Mouse (Mus musculus) midbrain, embryonic 14.5 days (tissue): ENCODE data around the gene Impg1. TPM values are rescaled to one million over a fixed set of nuclear protein-coding genes. Genes with fewer than 3 reads are reported as not detected.

Source experiments
- ATAC-seq: fragments of 200-750 bp; cut with Nextera tagmentation; 2 replicates; pipeline ENCODE4 v1.8.0; 2017; ENCODE audit warnings: moderate number of reproducible peaks, moderate library complexity; ENCODE audit not compliant: low FRiP score, low TSS enrichment
- DNase-seq: peaks from one replicate; pipeline ENCODE4 v3.0.0-alpha.2; 2015
- H3K27ac ChIP-seq: fragments of 300-500 bp; sonication (generic); replicated peaks from 2 replicates; pipeline ENCODE4 v1.5.1; 2014; ENCODE audit warnings: mild to moderate bottlenecking, low read depth, low read length, moderate library complexity
- H3K27me3 ChIP-seq: fragments of 300-500 bp; sonication (generic); 2 replicates; pipeline ENCODE4 v1.6.1; 2014; ENCODE audit warnings: low read length, control low read depth, mixed read lengths; ENCODE audit not compliant: control insufficient read depth, insufficient read depth
- H3K36me3 ChIP-seq: fragments of 300-500 bp; sonication (generic); 2 replicates; pipeline ENCODE4 v1.6.1; 2014; ENCODE audit warnings: low read length, control low read depth; ENCODE audit not compliant: control insufficient read depth, insufficient read depth
- H3K4me1 ChIP-seq: fragments of 300-500 bp; sonication (generic); 2 replicates; pipeline ENCODE4 v1.6.1; 2014; ENCODE audit warnings: mild to moderate bottlenecking, antibody characterized with exemption, low read length, control low read depth; ENCODE audit not compliant: control insufficient read depth, insufficient read depth
- H3K4me2 ChIP-seq: fragments of 300-500 bp; sonication (generic); 2 replicates; pipeline ENCODE4 v1.6.1; 2014; ENCODE audit warnings: mild to moderate bottlenecking, low read length, moderate library complexity
- H3K4me3 ChIP-seq: fragments of 300-500 bp; sonication (generic); replicated peaks from 2 replicates; pipeline ENCODE4 v1.5.1; 2014; ENCODE audit warnings: low read depth, low read length
- H3K9ac ChIP-seq: fragments of 300-500 bp; sonication (generic); replicated peaks from 2 replicates; pipeline ENCODE4 v1.6.1; 2014; ENCODE audit warnings: mild to moderate bottlenecking, low read length, moderate library complexity
- H3K9me3 ChIP-seq: fragments of 300-500 bp; sonication (generic); 2 replicates; pipeline ENCODE4 v1.6.1; 2016; ENCODE audit warnings: low read length, control low read depth, mixed read lengths; ENCODE audit not compliant: control insufficient read depth
- whole genome bisulfite sequencing: fragments of 180-500 bp; shearing (Covaris S2); extraction: QIAGEN DNeasy Blood & Tissue Kit; methylation state at CpG from one replicate; pipeline ENCODE4 v1.1.7; 2014; 5-methylcytosine and 5-hydroxymethylcytosine counted together
- polyA plus RNA-seq: library from polyadenylated mRNA; unstranded; fragments of >200 nt; fragmentation: Nextera tagmentation; extraction: Ambion mirVana; gene quantifications from 2 replicates; pipeline ENCODE4 v1.2.1, GENCODE M21; 2014

The Impg1 gene
- polyA plus RNA-seq, 1 experiment from 2014 or later: not detected

DNA sequence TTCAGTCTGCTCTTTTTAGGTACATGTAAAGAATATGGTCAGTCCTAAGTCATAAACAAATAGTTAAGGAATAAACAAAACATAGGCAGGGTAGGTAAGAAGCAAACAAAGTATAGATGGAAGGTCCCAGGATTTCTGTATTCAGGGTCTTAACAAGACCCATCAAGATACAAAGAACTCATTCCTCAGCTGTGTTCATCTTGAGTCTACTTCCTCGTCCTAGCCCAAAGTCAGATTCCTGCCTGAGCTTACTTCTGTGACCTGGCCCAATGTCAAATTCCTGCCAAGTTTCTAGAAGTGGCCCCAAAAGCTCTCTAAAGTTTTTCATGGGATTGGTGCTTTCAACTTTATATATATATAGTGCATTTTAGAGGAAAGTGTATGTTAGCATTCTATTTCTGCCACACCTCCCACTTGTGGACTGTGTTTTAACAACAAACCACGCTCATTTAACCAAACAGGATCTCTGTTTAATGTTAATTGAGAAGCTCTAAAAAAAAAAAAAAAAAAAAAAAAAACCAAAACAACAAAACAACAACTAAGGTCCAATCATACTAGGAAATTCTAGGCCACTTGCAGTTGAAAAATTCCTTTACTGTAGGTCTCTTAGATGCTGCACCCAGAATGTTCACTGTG, 180.6 kb downstream of the Impg1 start:
- no peak for DNase-seq
- Histone ChIP-seq H3K4me3 (no peak overlapping the region), H3K27ac (no peak overlapping the region), H3K36me3 (no peaks in the 10 kb centered on the region), H3K4me1 (no peaks in the 10 kb centered on the region), H3K27me3 (no peaks in the 10 kb centered on the region), H3K4me2 (no peak overlapping the region), H3K9ac (no peak overlapping the region), H3K9me3 (no peaks in the 10 kb centered on the region)
- 85% methylated on average over 2 of the region's 2 CpGs for WGBS
- ATAC-seq: no peak

DNA sequence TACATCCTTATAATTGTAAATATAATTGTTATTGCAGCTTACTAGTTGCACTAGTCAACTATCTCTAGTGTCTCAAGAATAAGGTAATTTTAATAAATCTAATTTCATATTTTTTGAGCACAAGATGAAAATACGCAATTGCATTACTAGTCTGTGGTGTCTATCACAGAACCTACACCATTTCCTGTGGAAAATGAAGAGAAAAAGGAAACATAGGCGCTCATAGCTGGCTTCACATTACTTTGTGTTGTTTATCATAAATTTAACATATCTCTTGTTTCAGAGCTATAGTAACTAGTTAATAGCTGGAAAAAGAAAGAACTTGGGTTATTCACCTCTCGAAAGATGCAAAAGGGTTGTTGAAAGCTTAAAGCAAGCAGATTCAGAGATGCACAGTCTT, 182.9 kb downstream of the Impg1 start:
- 96% methylated on average over 3 of the region's 3 CpGs for WGBS
- H3K4me3 ChIP-seq: no peak overlapping the region
- no peaks in the 10 kb centered on the region for H3K4me1 ChIP-seq
- no peaks in the 10 kb centered on the region for H3K36me3 ChIP-seq
- H3K9me3 ChIP-seq: no peaks in the 10 kb centered on the region
- H3K27me3 ChIP-seq: no peaks in the 10 kb centered on the region
- H3K9ac ChIP-seq: no peak overlapping the region
- ATAC-seq (no peak), DNase-seq (no peak)
- no peak overlapping the region for H3K4me2 ChIP-seq
- no peak overlapping the region for H3K27ac ChIP-seq

DNA sequence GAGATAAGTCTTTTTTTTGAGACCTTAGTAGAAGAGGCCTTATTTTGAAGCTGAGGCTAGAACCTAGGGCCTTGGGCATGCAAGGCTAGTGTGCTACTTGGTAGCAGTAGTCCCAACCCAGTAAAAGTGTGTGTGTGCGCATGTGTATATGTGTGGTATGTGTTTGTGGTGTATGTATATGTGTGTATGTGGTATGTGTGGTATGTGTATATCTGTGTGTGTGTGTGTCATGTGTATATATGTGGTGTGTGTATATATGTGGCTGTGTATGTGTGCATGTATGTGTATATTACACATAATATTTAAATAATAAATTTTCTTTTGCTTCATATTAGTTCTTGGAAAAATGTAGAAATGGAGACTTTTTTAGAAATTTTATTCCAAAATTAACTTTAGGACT, 184.6 kb downstream of the Impg1 start:
- Histone ChIP-seq H3K9ac (no peak overlapping the region), H3K36me3 (no peaks in the 10 kb centered on the region), H3K4me3 (no peak overlapping the region), H3K27ac (no peak overlapping the region), H3K4me2 (no peak overlapping the region), H3K4me1 (no peaks in the 10 kb centered on the region), H3K27me3 (no peaks in the 10 kb centered on the region), H3K9me3 (no peaks in the 10 kb centered on the region)
- DNase-seq (no peak), ATAC-seq (no peak)
- 100% methylated on average over 1 of the region's 1 CpGs for WGBS

DNA sequence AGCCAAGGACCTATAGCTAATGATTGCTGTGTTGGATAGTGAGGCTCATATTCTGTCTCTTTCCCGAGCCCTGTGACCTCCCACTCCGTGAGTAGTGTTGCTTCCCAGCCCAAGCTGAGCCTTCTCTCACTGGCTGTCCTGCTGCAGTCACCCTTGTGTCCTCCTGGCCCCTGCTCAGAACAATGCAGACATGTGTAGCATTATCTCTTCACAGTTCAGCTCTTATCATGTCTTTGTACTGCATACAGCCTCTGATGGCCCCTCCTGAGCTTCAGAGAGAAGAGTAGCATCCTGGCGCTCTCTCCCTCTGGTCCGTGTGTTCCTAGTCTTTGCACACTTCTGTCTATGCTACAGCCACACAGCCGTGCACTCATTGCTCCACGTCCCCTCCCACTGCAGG, 187.5 kb downstream of the Impg1 start:
- H3K4me2 ChIP-seq: no peak overlapping the region
- no peak overlapping the region for H3K27ac ChIP-seq
- H3K36me3 ChIP-seq: no peaks in the 10 kb centered on the region
- WGBS: 67% methylated on average over 6 of the region's 6 CpGs
- DNase-seq (no peak), ATAC-seq (no peak)
- H3K9ac ChIP-seq: no peak overlapping the region
- H3K27me3 ChIP-seq: no peaks in the 10 kb centered on the region
- H3K4me1 ChIP-seq: no peaks in the 10 kb centered on the region
- H3K9me3 ChIP-seq: no peaks in the 10 kb centered on the region
- no peak overlapping the region for H3K4me3 ChIP-seq

DNA sequence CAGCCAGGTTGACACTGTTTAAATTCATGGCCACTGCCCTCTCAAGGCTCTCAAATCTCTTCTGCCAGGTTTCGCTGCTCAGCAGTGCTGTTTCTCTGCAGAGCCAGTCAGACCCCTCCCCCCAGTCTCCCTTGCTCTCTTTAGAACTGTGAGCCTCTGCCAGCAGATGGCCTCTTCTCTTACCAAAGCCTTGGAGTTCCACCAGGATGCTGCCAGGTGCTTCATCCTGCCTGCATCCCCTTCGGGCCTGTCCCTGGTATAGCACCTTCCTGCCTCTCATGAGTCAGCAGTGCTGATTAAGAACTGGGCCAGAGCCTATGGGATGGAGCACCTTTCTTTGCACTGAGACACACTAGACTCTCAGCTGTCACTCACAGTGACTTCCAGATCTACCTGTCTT, 188.1 kb downstream of the Impg1 start:
- Histone ChIP-seq H3K36me3 (no peaks in the 10 kb centered on the region), H3K4me1 (no peaks in the 10 kb centered on the region), H3K27me3 (no peaks in the 10 kb centered on the region), H3K9ac (no peak overlapping the region), H3K27ac (no peak overlapping the region), H3K4me2 (no peak overlapping the region), H3K4me3 (no peak overlapping the region), H3K9me3 (no peaks in the 10 kb centered on the region)
- DNase-seq (no peak), ATAC-seq (no peak)
- WGBS: 56% methylated on average over 2 of the region's 2 CpGs

DNA sequence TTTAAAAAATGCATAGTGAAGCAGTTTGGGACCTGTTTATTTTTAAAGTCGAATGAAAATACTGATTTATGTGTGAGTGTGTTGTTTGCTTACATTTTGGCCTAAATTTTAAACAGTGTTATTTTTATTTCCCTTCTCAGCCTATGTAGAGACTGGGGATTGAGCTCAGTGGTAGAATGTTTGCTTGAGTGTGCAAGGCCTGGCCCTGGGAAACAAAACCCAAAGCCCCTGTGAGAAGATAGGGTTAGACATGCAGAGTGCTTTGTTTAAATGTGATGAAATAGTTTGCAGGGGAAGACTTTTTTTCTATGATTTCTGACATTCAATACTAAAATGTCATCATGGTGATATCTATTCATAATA, 189.5 kb downstream of the Impg1 start:
- Histone ChIP-seq H3K9me3 (no peaks in the 10 kb centered on the region), H3K27me3 (no peaks in the 10 kb centered on the region), H3K27ac (no peak overlapping the region), H3K9ac (no peak overlapping the region), H3K36me3 (no peaks in the 10 kb centered on the region), H3K4me2 (no peak overlapping the region), H3K4me1 (no peaks in the 10 kb centered on the region), H3K4me3 (no peak overlapping the region)
- 91% methylated on average over 1 of the region's 1 CpGs for WGBS
- DNase-seq: no peak
- ATAC-seq: no peak

DNA sequence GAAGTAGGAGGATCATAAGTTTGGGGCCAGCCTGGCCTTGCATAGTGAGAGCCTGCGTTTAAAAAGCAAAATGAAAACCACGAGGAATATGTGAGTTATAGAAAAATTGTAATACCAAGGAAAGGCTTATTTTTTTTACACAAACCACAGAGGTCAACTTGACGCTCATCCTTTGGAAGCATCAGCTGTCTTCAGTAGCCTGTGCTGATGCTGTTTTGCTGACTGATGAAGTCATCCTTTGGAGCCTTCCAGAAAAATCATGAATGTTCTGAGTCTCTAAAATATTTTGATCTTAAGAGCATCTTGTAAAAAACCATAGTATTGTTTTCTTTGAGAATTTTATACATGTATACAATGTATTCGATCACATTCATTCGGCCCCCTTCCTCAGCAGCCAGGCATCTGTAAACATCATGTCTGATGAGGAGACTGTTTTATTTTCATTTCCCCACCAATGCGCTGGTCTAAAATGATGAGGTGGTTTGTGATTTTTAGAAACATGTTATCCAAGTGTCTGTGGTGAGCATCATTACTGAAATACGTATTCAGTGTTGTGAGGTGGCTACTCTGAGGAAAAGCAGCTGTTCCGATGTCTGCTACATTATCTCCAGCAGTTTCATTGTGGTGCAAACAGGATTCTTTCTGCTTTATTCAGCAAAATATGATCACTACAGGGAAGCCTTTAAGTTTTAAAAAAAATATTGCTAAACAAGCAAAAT, 190.1 kb downstream of the Impg1 start:
- 87% methylated on average over 8 of the region's 8 CpGs for WGBS
- DNase-seq (no peak), ATAC-seq (no peak)
- Histone ChIP-seq H3K4me2 (no peak overlapping the region), H3K4me1 (no peaks in the 10 kb centered on the region), H3K36me3 (no peaks in the 10 kb centered on the region), H3K4me3 (no peak overlapping the region), H3K27ac (no peak overlapping the region), H3K9me3 (no peaks in the 10 kb centered on the region), H3K9ac (no peak overlapping the region), H3K27me3 (no peaks in the 10 kb centered on the region)

DNA sequence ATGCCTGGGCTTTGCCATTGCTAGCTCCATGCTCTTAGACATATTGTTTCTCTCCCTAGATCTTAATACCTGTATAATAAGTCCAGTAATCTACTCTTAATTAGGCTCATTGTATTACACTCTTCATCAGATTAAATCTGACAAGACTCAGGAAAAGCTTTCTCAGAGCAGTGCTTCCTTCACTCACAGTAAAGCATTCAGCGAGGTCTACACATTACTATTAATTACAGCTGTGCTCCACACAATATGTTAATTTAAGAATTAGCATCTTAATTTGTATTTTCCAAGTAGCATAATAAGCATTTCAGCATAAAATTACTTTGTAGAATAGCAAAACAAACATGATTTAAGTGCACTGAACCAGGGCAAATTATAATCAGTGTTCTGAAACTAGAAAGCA, 192.3 kb downstream of the Impg1 start:
- WGBS: 46% methylated on average over 1 of the region's 1 CpGs

DNA sequence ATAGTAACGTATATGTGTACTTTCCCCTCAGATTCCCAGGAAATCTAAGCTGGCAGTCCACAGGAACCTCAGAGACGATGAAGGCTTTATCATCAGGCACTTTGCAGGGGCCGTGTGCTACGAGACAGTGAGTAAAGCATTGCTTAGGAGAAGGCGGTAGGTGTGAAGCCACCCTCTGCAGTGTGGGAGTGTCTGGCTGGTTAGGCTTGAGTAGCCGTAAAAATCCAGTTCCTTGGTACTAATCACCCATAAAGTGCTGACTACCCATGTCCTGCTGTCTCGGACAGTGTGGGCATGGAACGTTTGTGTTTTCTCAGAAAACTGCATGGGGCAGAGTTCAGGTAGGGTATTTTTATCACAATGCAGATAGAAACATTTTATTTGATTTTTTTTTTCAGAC, 195.7 kb downstream of the Impg1 start:
- no peak overlapping the region for H3K9ac ChIP-seq
- DNase-seq (no peak), ATAC-seq (no peak)
- H3K27me3 ChIP-seq: no peaks in the 10 kb centered on the region
- H3K36me3 ChIP-seq: no peaks in the 10 kb centered on the region
- H3K4me1 ChIP-seq: no peaks in the 10 kb centered on the region
- H3K4me2 ChIP-seq: no peak overlapping the region
- no peak overlapping the region for H3K27ac ChIP-seq
- H3K4me3 ChIP-seq: no peak overlapping the region
- 71% methylated on average over 8 of the region's 8 CpGs for WGBS
- no peaks in the 10 kb centered on the region for H3K9me3 ChIP-seq

More for the DNA sequence above, 192.3 kb downstream of the Impg1 start:
- Histone ChIP-seq H3K9ac (no peak overlapping the region), H3K27ac (no peak overlapping the region), H3K9me3 (no peaks in the 10 kb centered on the region), H3K27me3 (no peaks in the 10 kb centered on the region), H3K4me1 (no peaks in the 10 kb centered on the region), H3K4me3 (no peak overlapping the region), H3K36me3 (no peaks in the 10 kb centered on the region), H3K4me2 (no peak overlapping the region)
- DNase-seq (peak; percentile 8), ATAC-seq (peak; percentile 55; the same call in 1 of the 2 replicates)
